Comparison of ENCODE assay signal across 7 mouse cellular contexts in genomic region chr7:16891641-16892351, GRCm38 (mm10). TPM values are rescaled to one million over a fixed set of nuclear protein-coding genes. Genes with fewer than 3 reads are reported as not detected.
DNase-seq lines count a peak whose midpoint lies in the region; ATAC-seq and TF ChIP-seq lines count a peak whose summit lies in the region.

TSS of gene Gng8 (plus strand) at chr7:16891786.

- H3K27me3 ChIP-seq in embryonic facial prominence, embryonic 13.5 days, result peaks cover 9% of the 10 kb centered on the region; the same call in 1 of the 2 replicates
- no peaks in the 10 kb centered on the region for H3K27me3 ChIP-seq in limb, embryonic 14.5 days (ENCODE audit: control insufficient read depth, insufficient read depth, low read length)
- H3K27me3 ChIP-seq in midbrain, embryonic 16.5 days (ENCODE audit: control insufficient read depth, insufficient read depth, low read depth, low read length), result peaks cover 3% of the 10 kb centered on the region
- H3K27me3 ChIP-seq in spleen, adult 2 months (ENCODE audit: control insufficient read depth, insufficient read depth, low read length), result peaks cover 7% of the 10 kb centered on the region

- no peaks in the 10 kb centered on the region for H3K9me3 ChIP-seq in embryonic facial prominence, embryonic 13.5 days
- H3K9me3 ChIP-seq in limb, embryonic 14.5 days (ENCODE audit: control insufficient read depth, low read length), result no peaks in the 10 kb centered on the region
- no peaks in the 10 kb centered on the region for H3K9me3 ChIP-seq in midbrain, embryonic 16.5 days (replicated peaks; ENCODE audit: control insufficient read depth, low read length, poor library complexity, severe bottlenecking)

- 0 out of 2 replicates have a peak, but pooled peaks have one; percentile 7 for TF ChIP-seq POLR2A in limb, embryonic 14.5 days (IDR thresholded peaks at IDR 0.05; ENCODE audit: borderline replicate concordance, extremely low read depth, insufficient read depth, insufficient read length)
- TF ChIP-seq POLR2A in spleen, adult 2 months (IDR thresholded peaks at IDR 0.05; ENCODE audit: low read depth, low read length), result no peak

- H3K4me1 ChIP-seq in embryonic facial prominence, embryonic 13.5 days, result peaks cover 60% of the 10 kb centered on the region
- peaks cover 34% of the 10 kb centered on the region for H3K4me1 ChIP-seq in limb, embryonic 14.5 days (ENCODE audit: control insufficient read depth, insufficient read depth, low read length)
- H3K4me1 ChIP-seq in midbrain, embryonic 16.5 days (ENCODE audit: control insufficient read depth, insufficient read depth, low read length), result peaks cover 19% of the 10 kb centered on the region
- peaks cover 5% of the 10 kb centered on the region; the same call in 1 of the 2 replicates for H3K4me1 ChIP-seq in spleen, adult 2 months (ENCODE audit: control insufficient read depth, insufficient read depth, insufficient read length)

- peaks cover 15% of the 10 kb centered on the region for H3K36me3 ChIP-seq in embryonic facial prominence, embryonic 13.5 days
- peaks cover 19% of the 10 kb centered on the region for H3K36me3 ChIP-seq in limb, embryonic 14.5 days (ENCODE audit: control insufficient read depth, insufficient read depth, low read length)
- peaks cover 9% of the 10 kb centered on the region for H3K36me3 ChIP-seq in midbrain, embryonic 16.5 days (ENCODE audit: control insufficient read depth, insufficient read depth, low read length)
- no peaks in the 10 kb centered on the region for H3K36me3 ChIP-seq in spleen, adult 2 months (ENCODE audit: control insufficient read depth, insufficient read depth, low read length)

- H3K4me2 ChIP-seq in embryonic facial prominence, embryonic 13.5 days, result peak within 1 kb of the TSS; percentile 72
- peak within 1 kb of the TSS; percentile 71 for H3K4me2 ChIP-seq in limb, embryonic 14.5 days (replicated peaks; ENCODE audit: low read depth, low read length, severe bottlenecking)
- H3K4me2 ChIP-seq in midbrain, embryonic 16.5 days (ENCODE audit: low read length), result peak within 1 kb of the TSS; percentile 47

- TF ChIP-seq CTCF in spleen, adult 2 months (IDR thresholded peaks at IDR 0.05; ENCODE audit: extremely low read depth, insufficient read depth, insufficient read length, insufficient replicate concordance), result peak; percentile 91

- H3K4me3 ChIP-seq in embryonic facial prominence, embryonic 13.5 days, result peak within 1 kb of the TSS; percentile 44
- peak within 1 kb of the TSS; percentile 30 for H3K4me3 ChIP-seq in limb, embryonic 14.5 days (replicated peaks; ENCODE audit: low read length)
- peak within 1 kb of the TSS; percentile 26; the same call in 1 of the 2 replicates for H3K4me3 ChIP-seq in midbrain, embryonic 16.5 days (ENCODE audit: low read depth, low read length)
- peak within 1 kb of the TSS; percentile 42; the same call in 1 of the 2 replicates for H3K4me3 ChIP-seq in spleen, adult 2 months (ENCODE audit: extremely low read depth, insufficient read depth, insufficient read length)

- DNase-seq in adrenal gland, postnatal 36 days, result peak; percentile 88 to 90
- peak; percentile 81 for DNase-seq in heart, adult 8-10 months (ENCODE audit: low spot score)
- DNase-seq in kidney, adult 8-10 months, result peak; percentile 66 to 84
- DNase-seq in limb, embryonic 14.5 days (ENCODE audit: low spot score), result peak; percentile 89
- DNase-seq in spleen, adult 2 months (ENCODE audit: low read depth in 1 of 2, low spot score in 2 of 2), result peak; percentile 57 to 80

- H3K27ac ChIP-seq in embryonic facial prominence, embryonic 13.5 days, result peak within 1 kb of the TSS; percentile 98
- peak within 1 kb of the TSS; percentile 90 for H3K27ac ChIP-seq in limb, embryonic 14.5 days (replicated peaks; ENCODE audit: low read depth, low read length)
- 0 out of 2 replicates have a peak within 1 kb of the TSS, but pooled peaks have one; percentile 60 for H3K27ac ChIP-seq in midbrain, embryonic 16.5 days (ENCODE audit: low read length)
- no peak within 1 kb of the TSS for H3K27ac ChIP-seq in spleen, adult 2 months (ENCODE audit: insufficient read depth, low read length)

- WGBS in embryonic facial prominence, embryonic 13.5 days, result under 1% methylated on average over 30 of the region's 30 CpGs
- 1% methylated on average over 30 of the region's 30 CpGs for WGBS in limb, embryonic 14.5 days
- WGBS in midbrain, embryonic 16.5 days, result 0% methylated on average over 30 of the region's 30 CpGs
- 1% methylated on average over 30 of the region's 30 CpGs for WGBS in spleen, adult 2 months

- peak within 1 kb of the TSS; percentile 66 for H3K9ac ChIP-seq in embryonic facial prominence, embryonic 13.5 days
- H3K9ac ChIP-seq in limb, embryonic 14.5 days (ENCODE audit: low read depth, low read length, severe bottlenecking), result peak within 1 kb of the TSS; percentile 45
- H3K9ac ChIP-seq in midbrain, embryonic 16.5 days (ENCODE audit: low read depth, low read length), result no peak within 1 kb of the TSS; the same call in 1 of the 2 replicates

- ATAC-seq in embryonic facial prominence, embryonic 13.5 days (ENCODE audit: insufficient number of reproducible peaks, insufficient read depth, low FRiP score, low TSS enrichment, low read depth), result peak; percentile 78
- peak; percentile 86 for ATAC-seq in limb, embryonic 14.5 days (ENCODE audit: low FRiP score, low read depth)
- ATAC-seq in midbrain, embryonic 16.5 days, result peak; percentile 49

RNA-seq across cellular contexts. Expression of gene Gng8, which starts in this region (rescaled TPM):
- under 1 TPM in 1 of 2 experiments, not detected in 1; 0.89 TPM for total RNA-seq in adrenal gland, postnatal 36 days (2021)
- 19.9 and 32.0 TPM in 2 replicates for polyA plus RNA-seq in embryonic facial prominence, embryonic 13.5 days (2015; fragmentation: Nextera tagmentation; extraction: Ambion mirVana)
- 1 to 10 TPM; 1.0 to 1.5 (median 1.1) TPM for total RNA-seq in heart, adult 8-10 months (2022)
- polyA plus RNA-seq in limb, embryonic 14.5 days (2012; rRNA removed), result 63.3 and 92.7 TPM in 2 replicates
- 17.8 and 21.1 TPM in 2 replicates for polyA plus RNA-seq in limb, embryonic 14.5 days (2014; fragmentation: Nextera tagmentation; extraction: Ambion mirVana)
- 14.0 and 49.2 TPM in 2 replicates for polyA plus RNA-seq in midbrain, embryonic 16.5 days (2015; fragmentation: Nextera tagmentation; extraction: Ambion mirVana)
- polyA plus RNA-seq in spleen, adult 2 months (2012; rRNA removed), result 7.9 and 8.6 TPM in 2 replicates

Comparison
In these comparisons a context has a peak if more than half of its experiments do, and no peak if none do; other contexts are left out.
1. Peak in DNase-seq in adrenal gland, postnatal 36 days; RNA of the gene not detected or under 1 TPM.